Mouse (Mus musculus): ENCODE data around the gene Fam72a.

- TF ChIP-seq CTCF (IDR thresholded peaks at IDR 0.05; ENCODE audit: low read depth, low read length) (no peak), GATA1 (IDR thresholded peaks at IDR 0.05; ENCODE audit: borderline replicate concordance, low read length) (no peak)
Observed at GRCm38 (mm10) chr1:131539771-131540170, 12.1 kb downstream of the Fam72a start.

Data from G1E (cell line).